Mouse (Mus musculus) adrenal gland, postnatal 4 days (tissue): Measurements from ENCODE around the gene Fndc5. TPM values are rescaled to one million over a fixed set of nuclear protein-coding genes. Genes with fewer than 3 reads are reported as not detected.

ENCODE experiments used
- DNase-seq, 2 experiments: peaks; one replicate each; pipeline ENCODE4 v3.0.0; 2021 to 2022; ENCODE audit warnings: low spot score in 2 of 2, mixed read lengths in 2 of 2
- long read RNA-seq, 2 experiments: library from polyadenylated mRNA; stranded (forward); transcript quantifications; one replicate each; pipeline ENCODE4 v2.0.0; 2021
- total RNA-seq, 2 experiments: library from RNA; stranded (reverse); gene quantifications; 2 replicates each; pipeline ENCODE4 v1.2.3; 2021

Gene Fndc5
- 10 to 100 TPM; 13.0 to 13.2 TPM for total RNA-seq
- long read RNA-seq, experiment 1, transcript Fndc5-201 (6 exons, 2,763 nt), result major isoform, 9 of 15 reads
- long read RNA-seq, experiment 1, partial matches to known transcripts, result 1 of 15 reads
- long read RNA-seq, experiment 1, other reads (novel, unspliced or antisense), result 5 of 15 reads
- long read RNA-seq, experiment 2, transcript Fndc5-201 (6 exons, 2,763 nt), result major isoform, 8 of 23 reads
- long read RNA-seq, experiment 2, partial matches to known transcripts, result 7 of 23 reads
- long read RNA-seq, experiment 2, other reads (novel, unspliced or antisense), result 8 of 23 reads

DNA sequence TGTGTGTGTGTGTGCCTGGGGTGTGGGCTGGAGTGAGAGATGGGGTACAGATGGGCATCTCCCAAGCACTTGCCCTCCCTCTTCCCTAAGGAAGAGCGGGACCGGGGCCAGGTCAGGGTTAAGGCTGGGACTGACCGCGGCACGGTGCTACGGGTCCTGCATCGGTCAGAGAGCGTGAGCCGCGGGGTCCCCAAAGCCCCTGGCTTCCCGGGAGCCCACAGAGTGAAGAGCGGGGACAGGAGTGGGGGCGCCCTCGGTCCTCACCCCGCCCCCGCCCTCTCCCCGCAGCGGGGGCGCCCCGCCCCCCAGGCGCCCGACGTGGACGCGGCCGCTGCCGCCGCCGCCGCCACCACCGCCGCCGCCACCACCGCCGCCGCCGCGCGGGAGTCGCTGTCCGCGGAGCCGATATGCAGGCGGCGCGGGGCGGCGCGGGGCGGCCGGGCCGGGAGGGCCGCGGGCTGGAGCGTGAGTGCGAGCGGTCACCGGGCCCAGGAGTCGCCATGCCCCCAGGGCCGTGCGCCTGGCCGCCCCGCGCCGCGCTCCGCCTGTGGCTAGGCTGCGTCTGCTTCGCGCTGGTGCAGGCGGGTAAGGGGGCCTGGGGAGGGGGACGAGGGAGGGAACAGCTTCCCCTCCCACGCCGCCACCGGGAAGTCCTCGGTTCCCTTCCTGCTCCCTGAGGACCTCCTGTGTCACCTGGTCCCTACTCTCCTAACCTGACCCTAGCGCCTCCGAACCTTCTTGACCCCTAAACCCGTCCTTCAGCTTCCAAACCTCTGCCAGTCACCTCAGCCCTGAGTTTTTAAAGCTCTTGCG, at the start of gene Fndc5:
TSS of gene Fndc5 (plus strand) at position 421 of the 813 bp plus-strand sequence.
- DNase-seq, result no peak

DNA sequence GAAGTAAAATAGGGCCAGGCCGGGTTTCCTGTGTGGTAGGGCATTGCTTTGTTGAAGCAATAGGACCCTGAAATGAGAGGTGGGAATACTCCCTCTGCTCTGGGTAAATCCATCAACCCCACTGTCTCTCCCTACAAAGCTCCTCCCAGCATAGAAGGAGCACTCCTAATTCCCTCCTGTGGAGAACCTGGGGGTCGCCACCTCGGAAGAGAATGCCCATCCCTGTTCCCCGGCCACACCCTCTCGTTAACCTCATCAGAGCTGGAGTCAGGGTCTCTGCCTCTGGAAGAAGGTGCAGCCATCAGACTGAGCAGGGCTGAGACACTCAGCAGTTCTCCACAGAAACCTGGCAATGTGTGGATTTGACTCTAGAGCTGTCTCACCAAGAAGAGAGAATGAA, 48.9 kb upstream of the Fndc5 start:
- DNase-seq, result no peak

DNA sequence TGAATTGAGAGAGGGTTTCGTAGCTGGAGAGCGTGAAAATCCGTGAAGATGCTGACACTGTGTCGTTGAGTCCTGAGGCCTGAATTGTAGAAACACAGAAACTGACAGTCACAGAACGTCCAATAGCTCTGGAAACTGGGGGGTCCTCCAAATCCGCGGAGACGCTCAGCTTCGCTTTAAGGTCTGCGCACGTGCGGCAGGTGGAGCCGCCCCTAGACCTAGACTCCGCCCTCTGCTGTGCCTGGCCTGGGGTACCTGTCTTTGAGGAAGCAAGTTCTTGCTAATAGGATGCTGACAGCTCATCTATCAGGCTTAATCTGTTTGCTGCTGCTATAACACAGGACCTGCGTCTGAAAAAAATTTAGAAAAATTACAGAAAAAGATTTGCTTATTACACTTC, 41.5 kb upstream of the Fndc5 start:
- DNase-seq, result no peak

DNA sequence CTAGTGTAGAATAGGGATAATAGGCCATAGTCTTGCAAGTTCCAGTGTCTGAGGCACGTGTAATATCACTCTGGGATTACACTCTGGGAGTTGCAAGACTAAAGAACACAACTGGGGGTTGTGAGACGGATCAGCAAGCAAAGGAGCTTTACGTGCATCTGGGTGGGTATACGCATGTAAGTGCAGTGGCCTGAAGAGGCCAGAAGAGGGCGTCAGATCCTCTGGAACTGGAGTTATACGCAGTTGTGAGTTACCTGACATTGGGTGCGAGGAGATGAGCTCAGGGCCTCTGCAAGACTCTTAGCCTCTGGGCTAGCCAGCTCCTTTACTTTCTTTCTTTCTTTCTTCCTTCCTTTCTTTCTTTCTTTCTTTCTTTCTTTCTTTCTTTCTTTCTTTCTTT, 39.8 kb upstream of the Fndc5 start:
- DNase-seq, result no peak

DNA sequence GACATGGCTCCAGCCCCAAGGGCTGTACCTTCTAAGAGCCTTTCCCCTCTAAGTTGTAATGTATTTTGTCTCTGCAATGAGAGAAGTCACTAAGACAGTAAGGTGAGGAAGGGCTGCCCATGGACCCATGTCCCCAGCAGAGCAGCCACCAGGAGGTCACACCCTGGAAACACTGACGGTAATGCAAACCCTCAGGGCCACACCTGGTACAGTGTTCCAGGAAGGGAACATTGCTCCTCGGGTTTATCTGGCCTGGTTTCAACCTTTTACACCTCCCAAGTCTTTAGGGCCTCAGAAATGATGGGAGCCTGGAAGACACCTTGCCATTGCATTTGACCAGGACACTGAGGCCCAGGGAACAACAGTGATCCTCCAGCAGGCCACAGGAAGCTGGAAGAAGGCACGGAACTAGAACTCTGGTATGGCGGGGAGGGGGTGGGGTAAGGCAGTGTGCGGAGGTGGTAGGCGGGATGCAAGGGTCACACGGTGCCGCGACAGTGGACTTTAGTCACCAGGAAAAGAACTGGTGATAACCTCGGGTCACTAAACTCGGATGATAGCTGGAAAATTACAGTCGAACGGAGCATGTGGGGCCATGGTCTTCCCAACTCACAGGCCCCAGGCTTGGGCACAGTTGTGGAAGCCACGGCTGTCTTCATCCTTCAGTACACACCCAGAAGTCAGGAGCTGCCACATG, 34.5 kb upstream of the Fndc5 start:
- DNase-seq, result no peak

DNA sequence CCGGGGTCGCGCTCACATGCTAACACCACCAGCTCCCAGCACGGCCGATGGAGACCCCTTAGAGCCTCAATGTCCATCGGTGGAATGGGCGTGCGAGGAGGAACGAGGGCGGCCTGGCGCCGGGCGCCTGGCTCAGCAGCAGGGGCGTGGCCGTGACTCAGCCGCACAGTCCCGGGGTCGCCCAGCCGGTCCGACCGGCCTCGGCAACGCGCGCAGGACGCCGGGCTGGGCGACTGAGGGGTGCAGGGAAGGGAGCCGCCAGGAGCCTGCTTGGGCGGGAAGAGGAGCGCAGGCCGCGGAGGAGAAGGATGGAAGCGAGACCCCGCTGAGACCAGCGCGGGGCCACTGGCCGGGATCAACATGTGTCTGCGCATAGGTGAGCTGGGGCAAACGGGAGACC, 31.4 kb upstream of the Fndc5 start, which contains the start of gene Tmem54:
TSS of gene Tmem54 (plus strand) at position 193 of the 400 bp plus-strand sequence.
- DNase-seq, result no peak

DNA sequence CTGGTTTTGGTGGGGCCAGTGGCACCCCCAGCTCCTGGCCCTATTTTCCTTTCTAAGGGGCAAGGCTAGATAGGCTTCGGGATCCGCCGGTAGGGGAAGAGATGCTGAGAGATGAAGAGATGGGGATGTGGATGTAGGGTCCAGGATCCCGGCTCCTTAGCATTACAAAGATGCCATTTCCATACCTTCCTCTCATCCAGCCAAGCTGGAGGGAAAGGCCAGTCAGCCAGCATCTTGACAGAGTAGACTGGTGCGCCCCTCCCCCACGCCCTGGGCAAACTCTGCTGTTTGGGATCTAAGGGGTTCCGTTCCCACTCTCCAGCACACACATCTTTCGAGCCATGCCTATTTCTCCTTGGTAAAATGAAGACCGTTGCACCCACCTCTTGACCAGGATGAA, 30.7 kb upstream of the Fndc5 start:
- no peak for DNase-seq

DNA sequence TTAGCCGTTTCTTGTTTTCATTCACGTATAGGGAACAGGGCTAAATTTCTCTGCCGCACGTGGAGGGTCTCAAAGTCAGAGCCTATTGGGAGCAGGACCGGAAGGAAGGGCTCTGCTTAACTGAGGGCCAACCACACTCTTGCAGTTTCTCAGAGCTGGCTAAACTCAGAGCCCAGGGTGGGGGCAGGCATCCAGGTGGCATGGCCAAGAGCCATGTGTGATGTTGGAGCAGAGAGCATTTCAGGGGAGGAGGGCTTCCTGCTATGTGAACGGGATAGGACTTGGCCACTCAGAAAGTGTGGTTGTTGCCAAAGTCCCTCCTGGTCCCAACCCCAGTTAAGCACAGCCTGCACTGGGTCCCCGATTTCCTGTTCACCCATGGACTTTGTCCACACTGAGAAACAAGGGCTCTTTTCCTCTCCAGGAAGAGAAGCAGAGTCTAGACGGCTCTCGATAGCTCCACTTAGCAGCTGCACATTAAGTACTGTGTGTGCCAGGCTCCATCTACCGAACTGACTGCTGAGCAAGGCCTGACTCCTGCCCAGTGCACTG, 29.4 kb upstream of the Fndc5 start:
- DNase-seq, result no peak

DNA sequence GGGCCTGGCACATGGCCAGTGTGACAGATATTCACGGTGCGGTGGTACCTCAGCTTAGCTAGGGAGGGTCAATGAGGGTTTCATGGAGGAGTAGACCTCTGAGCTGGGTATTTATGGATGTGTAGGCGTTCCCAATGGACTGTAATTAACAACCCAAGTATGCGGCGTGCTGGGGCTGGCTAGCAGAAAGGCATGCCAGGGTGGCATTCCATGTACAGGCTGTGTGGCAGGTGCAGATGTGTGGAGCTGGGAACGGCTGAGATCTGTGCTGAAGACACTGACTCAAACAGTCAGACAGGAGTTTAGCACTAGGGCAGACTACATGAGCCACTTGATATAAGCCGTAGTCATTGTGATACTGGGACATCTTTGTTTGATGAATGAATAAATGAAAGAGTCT, 28.2 kb upstream of the Fndc5 start:
- DNase-seq, result no peak

DNA sequence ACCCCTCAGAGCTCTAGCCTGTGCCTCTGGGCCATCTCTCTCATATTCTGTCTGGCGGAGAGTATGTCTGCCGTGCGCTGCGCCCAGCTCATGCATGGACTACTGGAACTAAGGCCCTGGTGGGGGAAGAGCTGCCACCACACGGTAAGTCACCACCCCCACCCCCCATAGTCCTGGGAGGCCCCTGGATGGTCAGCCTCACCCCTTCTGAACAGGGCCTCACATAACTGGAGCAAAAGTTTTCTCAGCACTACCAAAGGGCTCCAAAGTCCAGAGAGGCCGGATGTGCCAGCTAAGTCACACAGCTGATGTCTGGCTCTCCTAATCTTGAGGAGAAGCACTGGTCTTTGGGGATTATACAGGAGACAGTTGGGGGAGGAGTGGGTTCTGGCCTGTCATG, 26.0 kb upstream of the Fndc5 start:
- DNase-seq, result no peak

DNA sequence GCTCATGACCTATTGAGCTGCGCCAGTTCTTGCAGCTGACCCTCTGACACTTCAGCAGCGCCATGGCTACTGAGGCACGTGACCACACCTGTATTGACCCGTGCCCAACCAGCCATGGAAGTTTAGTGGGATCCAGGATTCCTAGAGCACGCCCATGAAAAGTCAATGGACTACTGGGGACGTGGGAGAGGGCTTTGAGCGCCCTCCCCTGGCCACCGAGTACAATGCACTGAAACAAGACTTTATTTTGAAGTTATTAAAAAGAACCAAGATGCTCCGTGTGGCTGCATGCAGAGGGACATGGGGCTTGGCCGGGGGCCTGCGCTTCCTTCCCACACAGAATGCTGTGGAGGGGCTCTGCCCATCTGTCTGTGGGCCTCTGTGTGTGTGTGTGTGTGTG, 25.4 kb upstream of the Fndc5 start:
- DNase-seq, result no peak

DNA sequence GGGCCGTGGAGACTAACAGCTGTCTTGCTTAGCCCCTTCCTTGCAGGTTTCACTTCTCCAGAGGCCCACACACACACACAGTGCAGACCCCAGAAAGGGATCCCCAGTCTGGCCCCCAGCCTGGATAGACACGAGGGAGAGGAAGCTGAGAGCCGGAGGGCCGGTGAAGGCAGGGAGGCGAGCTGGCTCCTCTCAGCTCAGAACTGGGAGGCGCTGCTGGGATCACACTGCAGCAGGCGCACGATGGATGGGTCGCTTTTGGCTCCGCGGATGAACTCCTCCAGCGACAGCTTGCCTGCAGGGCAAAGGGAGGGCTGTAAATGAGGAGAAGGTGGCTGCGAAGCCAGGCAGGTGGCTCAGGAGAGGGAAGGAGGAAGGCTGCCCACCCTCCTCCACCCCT, 24.6 kb upstream of the Fndc5 start:
- no peak for DNase-seq

DNA sequence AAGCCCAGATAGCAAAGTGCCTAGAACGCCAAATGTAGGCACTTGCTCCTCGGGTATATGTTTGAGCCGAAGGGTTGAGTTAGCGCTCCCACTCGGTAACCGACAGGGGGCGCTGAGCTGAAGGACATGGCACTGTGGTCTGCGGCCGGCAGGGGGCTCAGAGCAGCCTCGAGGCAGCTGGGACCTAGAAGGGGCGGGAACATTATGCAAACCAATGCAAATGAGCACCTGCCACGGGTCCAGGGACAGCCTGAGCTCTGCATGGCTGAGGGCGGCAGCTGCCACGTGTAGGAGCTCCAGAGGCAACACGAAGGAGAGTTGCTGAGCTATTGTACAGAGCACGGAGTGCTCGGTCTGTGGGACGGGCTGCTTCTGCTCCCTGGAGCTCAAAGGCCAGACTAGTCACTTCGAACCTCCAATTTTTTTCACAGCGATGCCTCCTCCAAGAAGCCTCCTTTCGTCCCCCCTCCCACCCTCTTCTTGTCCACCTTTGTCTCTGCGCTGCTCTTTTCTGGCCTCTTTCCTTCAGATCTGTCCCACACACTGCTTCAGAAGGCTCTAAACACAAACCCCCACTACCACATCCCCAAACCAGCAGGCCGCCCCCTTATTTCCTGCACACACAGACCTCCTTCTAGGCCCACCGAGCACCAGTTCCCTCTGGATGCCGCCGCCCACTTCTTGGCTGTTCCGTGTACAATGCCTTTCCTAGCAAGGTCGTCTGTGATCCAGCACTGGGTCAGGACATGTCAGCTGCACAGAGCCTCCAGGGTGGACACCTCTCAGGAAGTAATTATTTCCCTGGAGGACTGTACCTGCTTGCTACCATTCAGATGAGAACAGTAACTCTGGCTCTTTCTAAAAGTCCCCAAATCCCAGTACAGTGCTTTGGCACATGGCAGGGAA, 23.5 kb upstream of the Fndc5 start:
- peak; percentile 36 to 48 for DNase-seq

DNA sequence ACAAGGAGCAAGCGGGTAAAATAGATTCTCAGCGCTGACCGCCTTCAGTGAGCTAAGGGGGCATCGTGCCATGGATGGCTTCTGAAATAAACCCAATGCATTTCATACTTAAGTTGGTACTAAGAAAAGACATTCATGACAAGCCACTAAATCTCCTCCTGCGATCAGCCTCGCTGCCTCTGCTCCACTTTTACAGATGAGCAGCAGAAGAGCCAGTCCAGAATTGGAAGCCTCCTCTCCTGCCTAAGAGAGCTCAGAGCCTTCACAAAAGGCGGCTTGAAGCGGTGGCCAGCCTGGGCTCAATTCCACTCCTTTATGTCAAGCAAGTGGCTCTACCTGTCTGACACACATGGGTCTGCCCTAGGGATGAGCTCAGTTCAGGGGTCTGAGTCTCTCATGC, 20.1 kb upstream of the Fndc5 start:
- DNase-seq, result no peak

DNA sequence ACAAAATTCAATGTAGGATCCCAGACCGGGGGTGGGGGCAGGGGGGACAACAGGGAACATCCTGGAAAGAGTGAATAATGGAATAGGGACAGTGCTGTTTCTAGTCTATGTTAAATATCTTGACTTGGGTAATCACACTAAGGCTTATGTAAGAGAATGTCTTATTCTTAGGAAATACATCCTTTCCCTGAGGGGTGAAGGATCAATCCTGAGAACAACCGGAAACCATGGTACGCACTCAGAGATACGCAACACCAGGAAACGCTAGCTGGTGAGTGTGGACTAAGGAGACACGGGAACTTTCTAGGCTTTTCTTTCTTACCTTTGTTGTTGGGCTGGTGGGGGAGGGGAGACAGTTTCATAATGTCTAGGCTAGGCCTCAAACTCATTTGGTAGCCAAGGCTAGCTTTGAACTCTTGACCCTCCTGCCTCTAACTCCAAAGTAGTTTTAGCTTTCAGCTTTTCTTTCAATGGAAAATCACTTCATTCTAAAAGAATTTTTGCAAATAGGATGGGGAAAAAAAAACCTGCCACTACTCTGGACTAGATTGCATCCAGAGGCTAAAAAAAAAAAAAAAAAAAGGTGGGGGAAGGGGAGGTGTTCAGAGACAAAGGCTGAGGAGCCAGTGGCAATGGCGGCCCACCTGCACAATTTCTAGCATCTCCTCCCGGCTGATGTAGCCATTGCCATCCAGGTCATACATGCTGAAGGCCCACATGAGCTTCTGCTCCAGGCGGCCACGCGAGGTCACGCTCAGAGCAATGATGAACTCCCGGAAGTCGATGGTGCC, 18.9 kb upstream of the Fndc5 start:
- DNase-seq, result no peak

DNA sequence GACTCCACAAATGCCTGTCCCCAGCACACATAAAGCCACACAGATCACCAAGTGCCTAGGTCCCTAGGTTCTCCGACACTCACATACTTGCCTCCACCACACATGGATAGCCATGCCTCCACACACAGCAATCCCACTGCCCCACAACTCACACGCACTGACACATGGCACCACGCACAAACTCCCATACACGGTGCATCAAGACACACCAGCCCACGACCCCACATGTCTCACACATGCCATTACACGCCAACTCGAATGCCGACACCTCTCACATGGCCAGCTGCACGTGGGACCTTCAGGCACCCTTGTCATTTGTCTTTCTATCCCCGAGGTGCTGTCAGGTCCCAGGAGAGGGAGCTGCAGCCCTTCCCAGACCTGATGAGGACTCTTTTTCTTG, 17.1 kb upstream of the Fndc5 start:
- no peak for DNase-seq

DNA sequence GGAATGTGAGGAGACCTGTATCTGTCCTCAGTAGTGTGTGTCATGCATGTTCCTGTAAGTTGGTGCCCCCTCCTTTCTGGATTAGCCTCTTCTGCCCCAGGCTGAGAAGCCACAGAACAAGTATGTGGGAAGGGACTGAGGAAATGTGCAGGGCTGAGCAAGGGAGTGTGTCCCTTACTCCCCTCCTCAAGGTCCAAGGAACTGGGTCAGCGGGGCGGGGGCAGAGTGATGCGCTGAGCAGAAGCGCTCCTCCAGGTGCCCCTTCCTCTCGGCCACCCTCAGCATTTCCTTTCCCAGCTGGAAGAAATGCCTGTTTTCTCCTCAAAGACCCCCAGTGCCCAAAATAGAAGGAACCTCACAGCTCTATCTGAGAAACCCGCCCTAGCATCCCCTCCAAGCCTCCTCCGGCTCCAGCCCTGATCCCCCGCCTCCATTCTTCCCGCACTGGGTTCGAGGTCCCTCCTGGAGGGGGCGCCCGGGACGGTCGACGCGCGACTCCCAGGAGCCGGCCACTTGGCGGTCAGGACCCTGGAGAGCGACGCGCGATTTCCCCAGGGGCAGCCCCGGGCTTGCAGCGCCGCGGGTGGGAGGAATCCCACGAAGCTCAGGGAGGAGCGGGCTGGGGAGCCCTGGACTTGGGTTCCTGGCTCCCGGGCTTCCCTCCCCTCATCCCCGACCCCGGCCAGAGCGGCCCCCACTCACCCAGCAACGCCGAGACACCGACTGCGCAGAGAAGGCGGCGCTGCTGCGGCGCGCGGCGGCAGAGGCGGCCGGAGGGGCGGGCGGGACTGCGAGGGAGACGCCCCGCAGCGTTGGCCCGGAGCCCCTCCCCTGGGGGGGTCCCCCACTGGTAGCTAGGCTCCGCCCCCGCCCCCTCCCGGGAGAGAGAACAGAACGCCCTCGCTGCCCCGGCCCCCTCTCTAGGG, 16.0 kb upstream of the Fndc5 start:
- DNase-seq, result peak; percentile 51 to 58

DNA sequence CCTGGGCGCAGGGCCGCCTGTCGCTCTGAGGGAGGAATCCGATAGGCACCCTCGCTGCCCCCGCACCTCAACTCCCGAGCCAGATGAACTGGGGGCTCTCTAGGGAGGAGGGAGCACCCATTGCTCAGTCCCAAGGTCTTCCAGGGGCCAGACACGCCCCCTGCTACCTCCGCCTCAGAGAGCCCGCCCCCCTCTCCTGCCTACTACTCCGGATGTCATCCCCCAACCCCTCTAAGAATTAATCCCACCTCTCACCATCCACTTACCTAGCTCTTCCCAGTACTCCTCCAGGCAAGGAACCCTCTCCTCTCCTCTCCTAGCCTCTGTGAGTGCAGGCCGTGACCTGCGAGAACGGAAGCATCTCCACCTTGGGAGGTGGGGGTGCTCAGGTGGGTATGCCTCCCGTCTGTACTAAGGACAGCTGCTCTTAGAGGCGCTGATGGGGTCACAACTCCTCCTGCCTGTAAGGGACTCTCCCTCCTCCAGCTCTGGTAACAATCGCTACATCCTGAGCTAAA, 15.2 kb upstream of the Fndc5 start, which contains the start of gene Hpca:
TSS of gene Hpca (minus strand) at position 468 of the 518 bp plus-strand sequence.
- DNase-seq, result no peak
